Comparison of ENCODE assay signal across 9 mouse cellular contexts in genomic region chr4:152285505-152285904, GRCm38 (mm10). TPM values are rescaled to one million over a fixed set of nuclear protein-coding genes. Genes with fewer than 3 reads are reported as not detected.
DNase-seq lines count a peak whose midpoint lies in the region; ATAC-seq and TF ChIP-seq lines count a peak whose summit lies in the region.
"Had no signal": no experiment of that assay in that cellular context is flagged by ENCODE, and none has a peak within 500 bp of the region (broad histone marks: within the 10 kb centered on the region; RNA-seq: fewer than 3 reads in every experiment).

No protein-coding gene starts in this region.

- no peak for ATAC-seq in intestine, postnatal 0 days
- ATAC-seq in intestine, embryonic 16.5 days: no peak
- ATAC-seq in liver, embryonic 14.5 days (ENCODE audit: insufficient read depth): no peak

- WGBS in intestine, postnatal 0 days: 2% methylated on average over 10 of the region's 10 CpGs
- 4% methylated on average over 10 of the region's 10 CpGs for WGBS in intestine, embryonic 16.5 days
- WGBS in liver, embryonic 14.5 days (ENCODE audit: insufficient replicate concordance): 3% methylated on average over 10 of the region's 10 CpGs
- 2% methylated on average over 10 of the region's 10 CpGs for WGBS in forebrain, embryonic 10.5 days

- no peaks in the 10 kb centered on the region for H3K4me1 ChIP-seq in intestine, postnatal 0 days (replicated peaks; ENCODE audit: control insufficient read depth, insufficient read depth, low read length)
- H3K4me1 ChIP-seq in intestine, embryonic 16.5 days (ENCODE audit: control insufficient read depth, insufficient read depth, low read length): peaks cover 21% of the 10 kb centered on the region
- H3K4me1 ChIP-seq in liver, embryonic 14.5 days (replicated peaks; ENCODE audit: control insufficient read depth in 2 of 2, insufficient read depth in 2 of 2, low read length in 1 of 2): no peaks in the 10 kb centered on the region
- H3K4me1 ChIP-seq in forebrain, embryonic 10.5 days: peaks cover 54% of the 10 kb centered on the region

- peak; percentile 54 for DNase-seq in CD4-positive helper T cell, adult 2 months (ENCODE audit: low read depth, low spot score)
- DNase-seq in brain, adult 2 months (ENCODE audit: low read depth, low spot score): peak; percentile 90
- DNase-seq in gastrocnemius, postnatal 25 days: peak; percentile 55
- DNase-seq in liver, embryonic 14.5 days (ENCODE audit: low read depth in 3 of 3, low spot score in 3 of 3): no peak
- peak; percentile 71 for DNase-seq in skeletal muscle tissue, adult 2 months (ENCODE audit: low read depth, low spot score)
- no peak for DNase-seq in forebrain, embryonic 10.5 days (ENCODE audit: extremely low spot score, low spot score)

- H3K27ac ChIP-seq in intestine, postnatal 0 days (ENCODE audit: low read depth, low read length): no peak overlapping the region
- H3K27ac ChIP-seq in intestine, embryonic 16.5 days (ENCODE audit: low read length): no peak overlapping the region
- no peak overlapping the region for H3K27ac ChIP-seq in liver, embryonic 14.5 days
- H3K27ac ChIP-seq in forebrain, embryonic 10.5 days: no peak overlapping the region

- H3K4me3 ChIP-seq in intestine, postnatal 0 days (ENCODE audit: low read depth, low read length): no peak overlapping the region
- no peak overlapping the region for H3K4me3 ChIP-seq in intestine, embryonic 16.5 days (ENCODE audit: low read length)
- no peak overlapping the region for H3K4me3 ChIP-seq in liver, embryonic 14.5 days (ENCODE audit: insufficient read depth in 1 of 2, low read depth in 2 of 2, low read length in 2 of 2)
- H3K4me3 ChIP-seq in forebrain, embryonic 10.5 days: no peak overlapping the region

- no peak for TF ChIP-seq EP300 in liver, embryonic 14.5 days (IDR thresholded peaks at IDR 0.05; ENCODE audit: low read depth)

- peaks cover 85% of the 10 kb centered on the region for H3K27me3 ChIP-seq in intestine, postnatal 0 days (replicated peaks; ENCODE audit: control insufficient read depth, insufficient read depth, low read length)
- H3K27me3 ChIP-seq in intestine, embryonic 16.5 days (replicated peaks; ENCODE audit: control insufficient read depth, insufficient read depth, low read length): peaks cover 83% of the 10 kb centered on the region
- peaks cover 83% of the 10 kb centered on the region for H3K27me3 ChIP-seq in liver, embryonic 14.5 days (ENCODE audit: control insufficient read depth, insufficient read depth, low read length)
- peaks cover 99% of the 10 kb centered on the region for H3K27me3 ChIP-seq in forebrain, embryonic 10.5 days (ENCODE audit: poor library complexity, severe bottlenecking)

- H3K4me2 ChIP-seq in intestine, postnatal 0 days (replicated peaks; ENCODE audit: low read depth): no peak overlapping the region
- H3K4me2 ChIP-seq in intestine, embryonic 16.5 days (ENCODE audit: low read depth, low read length): no peak overlapping the region
- H3K4me2 ChIP-seq in liver, embryonic 14.5 days (ENCODE audit: low read depth): no peak overlapping the region

- H3K9me3 ChIP-seq in intestine, postnatal 0 days (ENCODE audit: control insufficient read depth): no peaks in the 10 kb centered on the region
- no peaks in the 10 kb centered on the region for H3K9me3 ChIP-seq in intestine, embryonic 16.5 days (ENCODE audit: control insufficient read depth, low read length)
- no peaks in the 10 kb centered on the region for H3K9me3 ChIP-seq in liver, embryonic 14.5 days (ENCODE audit: control insufficient read depth, low read length)
- H3K9me3 ChIP-seq in forebrain, embryonic 10.5 days: peaks cover 3% of the 10 kb centered on the region

- H3K9ac ChIP-seq in intestine, postnatal 0 days (ENCODE audit: low read depth, low read length): no peak overlapping the region
- no peak overlapping the region for H3K9ac ChIP-seq in intestine, embryonic 16.5 days (ENCODE audit: low read depth, low read length)
- no peak overlapping the region for H3K9ac ChIP-seq in liver, embryonic 14.5 days (replicated peaks)

- no peaks in the 10 kb centered on the region; the same call in 1 of the 2 replicates for H3K36me3 ChIP-seq in intestine, postnatal 0 days (ENCODE audit: control insufficient read depth, insufficient read depth)
- H3K36me3 ChIP-seq in intestine, embryonic 16.5 days (ENCODE audit: control insufficient read depth, insufficient read depth, low read length): no peaks in the 10 kb centered on the region
- no peaks in the 10 kb centered on the region for H3K36me3 ChIP-seq in liver, embryonic 14.5 days (replicated peaks; ENCODE audit: control insufficient read depth, insufficient read depth, low read depth)
- H3K36me3 ChIP-seq in forebrain, embryonic 10.5 days (replicated peaks): no peaks in the 10 kb centered on the region; the same call in 1 of the 2 replicates

- peak; percentile 81 for TF ChIP-seq CTCF in intestine, postnatal 0 days (IDR thresholded peaks at IDR 0.05; ENCODE audit: low read depth)
- peak; percentile 77 for TF ChIP-seq CTCF in liver, embryonic 14.5 days (IDR thresholded peaks at IDR 0.05; ENCODE audit: low read depth)

RNA-seq across cellular contexts. Expression of gene Hes3, which starts 6.0 kb away (rescaled TPM):
- polyA plus RNA-seq in intestine, postnatal 0 days (2015; fragmentation: Nextera tagmentation; extraction: Ambion mirVana): not detected in 2 replicates
- polyA plus RNA-seq in intestine, embryonic 16.5 days (2015; fragmentation: Nextera tagmentation; extraction: Ambion mirVana): not detected in 2 replicates
- not detected for total RNA-seq in gastrocnemius, postnatal 25 days (2021)
- not detected in 2 replicates for polyA plus RNA-seq in liver, embryonic 14.5 days (2012; rRNA removed)
- not detected in 2 replicates for polyA plus RNA-seq in liver, embryonic 14.5 days (2014; fragmentation: Nextera tagmentation; extraction: Ambion mirVana)
- polyA plus RNA-seq in forebrain, embryonic 10.5 days (2016; fragmentation: Nextera tagmentation; extraction: Ambion mirVana): 0.38 and 0.92 TPM in 2 replicates
- total RNA-seq: layer of hippocampus, postnatal 10 days had no signal

RNA-seq across cellular contexts. Expression of gene Gpr153, which starts 11.5 kb away (rescaled TPM):
- 2.9 and 3.1 TPM in 2 replicates for polyA plus RNA-seq in intestine, postnatal 0 days (2015; fragmentation: Nextera tagmentation; extraction: Ambion mirVana)
- 3.4 and 4.7 TPM in 2 replicates for polyA plus RNA-seq in intestine, embryonic 16.5 days (2015; fragmentation: Nextera tagmentation; extraction: Ambion mirVana)
- total RNA-seq in gastrocnemius, postnatal 25 days (2021): 10 to 100 TPM in 1 of 2 experiments, 1 to 10 TPM in 1; 9.9 to 11.0 TPM
- 1.1 and 1.2 TPM in 2 replicates for polyA plus RNA-seq in liver, embryonic 14.5 days (2012; rRNA removed)
- polyA plus RNA-seq in liver, embryonic 14.5 days (2014; fragmentation: Nextera tagmentation; extraction: Ambion mirVana): 0.58 and 0.59 TPM in 2 replicates
- polyA plus RNA-seq in forebrain, embryonic 10.5 days (2016; fragmentation: Nextera tagmentation; extraction: Ambion mirVana): 2.5 and 3.0 TPM in 2 replicates

RNA-seq across cellular contexts. Expression of gene Icmt, which starts 11.5 kb away (rescaled TPM):
- polyA plus RNA-seq in intestine, postnatal 0 days (2015; fragmentation: Nextera tagmentation; extraction: Ambion mirVana): 12.6 and 12.9 TPM in 2 replicates
- polyA plus RNA-seq in intestine, embryonic 16.5 days (2015; fragmentation: Nextera tagmentation; extraction: Ambion mirVana): 13.7 and 15.4 TPM in 2 replicates
- total RNA-seq in gastrocnemius, postnatal 25 days (2021): 10 to 100 TPM; 16.5 to 16.8 TPM
- 6.0 and 6.5 TPM in 2 replicates for polyA plus RNA-seq in liver, embryonic 14.5 days (2012; rRNA removed)
- 7.0 and 10.1 TPM in 2 replicates for polyA plus RNA-seq in liver, embryonic 14.5 days (2014; fragmentation: Nextera tagmentation; extraction: Ambion mirVana)
- polyA plus RNA-seq in forebrain, embryonic 10.5 days (2016; fragmentation: Nextera tagmentation; extraction: Ambion mirVana): 23.3 and 26.1 TPM in 2 replicates

RNA-seq across cellular contexts. Expression of gene Rnf207, which starts 33.3 kb away (rescaled TPM):
- 0.69 and 0.70 TPM in 2 replicates for polyA plus RNA-seq in intestine, postnatal 0 days (2015; fragmentation: Nextera tagmentation; extraction: Ambion mirVana)
- 1.5 and 1.8 TPM in 2 replicates for polyA plus RNA-seq in intestine, embryonic 16.5 days (2015; fragmentation: Nextera tagmentation; extraction: Ambion mirVana)
- not detected for total RNA-seq in gastrocnemius, postnatal 25 days (2021)
- polyA plus RNA-seq in liver, embryonic 14.5 days (2012; rRNA removed): 0.16 and 0.18 TPM in 2 replicates
- polyA plus RNA-seq in liver, embryonic 14.5 days (2014; fragmentation: Nextera tagmentation; extraction: Ambion mirVana): 0.04 TPM in 1 of 2 replicates, not detected in the other
- polyA plus RNA-seq in forebrain, embryonic 10.5 days (2016; fragmentation: Nextera tagmentation; extraction: Ambion mirVana): 0.92 and 1.3 TPM in 2 replicates

RNA-seq across cellular contexts. Expression of gene Rpl22, which starts 40.0 kb away (rescaled TPM):
- 281 and 296 TPM in 2 replicates for polyA plus RNA-seq in intestine, postnatal 0 days (2015; fragmentation: Nextera tagmentation; extraction: Ambion mirVana)
- polyA plus RNA-seq in intestine, embryonic 16.5 days (2015; fragmentation: Nextera tagmentation; extraction: Ambion mirVana): 281 and 323 TPM in 2 replicates
- total RNA-seq in gastrocnemius, postnatal 25 days (2021): 100 to 1,000 TPM; 194 to 222 TPM
- 163 and 443 TPM in 2 replicates for polyA plus RNA-seq in liver, embryonic 14.5 days (2012; rRNA removed)
- polyA plus RNA-seq in liver, embryonic 14.5 days (2014; fragmentation: Nextera tagmentation; extraction: Ambion mirVana): 298 and 303 TPM in 2 replicates
- 363 and 368 TPM in 2 replicates for polyA plus RNA-seq in forebrain, embryonic 10.5 days (2016; fragmentation: Nextera tagmentation; extraction: Ambion mirVana)

Comparison
In these comparisons a context has a peak if more than half of its experiments do, and no peak if none do; other contexts are left out.
1. DNase-seq: peak in CD4-positive helper T cell, adult 2 months (single experiment), brain, adult 2 months (single experiment), gastrocnemius, postnatal 25 days (single experiment) and skeletal muscle tissue, adult 2 months (single experiment); none in liver, embryonic 14.5 days (0 of 3) and forebrain, embryonic 10.5 days (single experiment).